Mouse (Mus musculus) retina, adult 2 months (tissue): ENCODE results near the gene Stambpl1.

ENCODE experiments used
- DNase-seq: peaks from one replicate; pipeline ENCODE4 v3.0.0-alpha.2; 2012; ENCODE audit warnings: low read depth, low spot score

The Stambpl1 gene

GRCm38 (mm10) chr19:34240273-34241039 is 48.4 kb downstream of the Stambpl1 start:
- DNase-seq, result no peak

- DNase-seq, result no peak
Measured at GRCm38 (mm10) chr19:34241247-34241915, 49.4 kb downstream of the Stambpl1 start.

- DNase-seq, result no peak
Measured at GRCm38 (mm10) chr19:34242925-34243324, 50.9 kb downstream of the Stambpl1 start.

GRCm38 (mm10) chr19:34244056-34244455 is 52.0 kb downstream of the Stambpl1 start:
- DNase-seq, result peak; percentile 34

- no peak for DNase-seq
Measured at GRCm38 (mm10) chr19:34248558-34248957, 56.5 kb downstream of the Stambpl1 start.

GRCm38 (mm10) chr19:34250621-34251020 is 58.6 kb downstream of the Stambpl1 start:
- no peak for DNase-seq

- DNase-seq, result no peak
Measured at GRCm38 (mm10) chr19:34251900-34252299, 59.9 kb downstream of the Stambpl1 start.

- no peak for DNase-seq
Measured at GRCm38 (mm10) chr19:34252450-34252849, 60.4 kb downstream of the Stambpl1 start.

GRCm38 (mm10) chr19:34254101-34254879 is 62.3 kb downstream of the Stambpl1 start:
- no peak for DNase-seq

- no peak for DNase-seq
Measured at GRCm38 (mm10) chr19:34254880-34255681, 63.1 kb downstream of the Stambpl1 start, which contains the start of gene Acta2. Gene Acta2 (minus strand): TSS chr19:34255590.

- no peak for DNase-seq
Measured at GRCm38 (mm10) chr19:34256149-34256548, 64.1 kb downstream of the Stambpl1 start.

GRCm38 (mm10) chr19:34256936-34257335 is 64.9 kb downstream of the Stambpl1 start:
- DNase-seq, result no peak

GRCm38 (mm10) chr19:34262273-34262974 is 70.4 kb downstream of the Stambpl1 start:
- DNase-seq, result no peak

GRCm38 (mm10) chr19:34265604-34266193 is 73.7 kb downstream of the Stambpl1 start:
- DNase-seq, result no peak

GRCm38 (mm10) chr19:34268991-34269390 is 77.0 kb downstream of the Stambpl1 start:
- DNase-seq, result no peak

GRCm38 (mm10) chr19:34270106-34270726 is 78.2 kb downstream of the Stambpl1 start:
- DNase-seq, result no peak

- no peak for DNase-seq
Measured at GRCm38 (mm10) chr19:34270824-34271464, 78.9 kb downstream of the Stambpl1 start.

GRCm38 (mm10) chr19:34273073-34273472 is 81.0 kb downstream of the Stambpl1 start:
- no peak for DNase-seq

GRCm38 (mm10) chr19:34278078-34278477 is 86.0 kb downstream of the Stambpl1 start:
- DNase-seq, result no peak
